Mouse (Mus musculus): ENCODE measurements around the gene Mylk4.

DNA sequence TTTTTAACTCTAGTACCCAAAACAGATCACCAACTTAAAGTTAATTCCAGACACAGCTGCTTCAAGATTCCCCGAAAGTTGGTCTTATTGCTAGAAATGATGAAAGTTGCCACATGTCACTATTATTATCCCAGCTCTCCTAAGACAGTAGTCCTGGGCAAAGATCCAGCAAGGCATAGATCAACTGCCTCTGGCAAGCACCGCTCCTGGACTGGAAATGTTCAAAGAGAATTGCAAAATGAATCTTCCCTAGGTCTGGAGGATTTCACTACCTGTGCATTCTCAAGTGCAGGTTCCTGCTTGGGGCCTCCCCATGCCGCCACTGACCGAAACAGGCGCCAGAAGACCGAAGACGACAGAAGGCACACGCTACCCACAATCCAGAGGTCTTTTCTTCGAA is 7.9 kb downstream of the Mylk4 start:
- TF ChIP-seq CTCF (IDR thresholded peaks at IDR 0.05; ENCODE audit: borderline replicate concordance, insufficient read depth, low read depth, low read length) (no peak), POLR2A (IDR thresholded peaks at IDR 0.05; ENCODE audit: borderline replicate concordance, insufficient read depth, low read length) (no peak)
